Mouse (Mus musculus) midbrain, embryonic 10.5 days (tissue): ENCODE measurements around the gene Ckap2l. TPM values are rescaled to one million over a fixed set of nuclear protein-coding genes. Genes with fewer than 3 reads are reported as not detected.
A peak's percentile ranks its signal among the peaks of the same experiment; 100 is the strongest.

ENCODE experiments used
- DNase-seq: peaks from one replicate; pipeline ENCODE4 v3.0.0-alpha.2; 2017; ENCODE audit warnings: low spot score
- H3K27ac ChIP-seq: fragments of 300-500 bp; sonication (generic); replicated peaks from 2 replicates; pipeline ENCODE4 v1.5.1; 2016; ENCODE audit warnings: mild to moderate bottlenecking
- H3K27me3 ChIP-seq: fragments of 300-500 bp; sonication (generic); 2 replicates; pipeline ENCODE4 v1.6.1; 2016; ENCODE audit warnings: low read depth, mild to moderate bottlenecking; ENCODE audit not compliant: poor library complexity, severe bottlenecking
- H3K36me3 ChIP-seq: fragments of 300-500 bp; sonication (generic); 2 replicates; pipeline ENCODE4 v1.6.1; 2016; ENCODE audit warnings: mild to moderate bottlenecking, moderate library complexity
- H3K4me1 ChIP-seq: fragments of 300-500 bp; sonication (generic); 2 replicates; pipeline ENCODE4 v1.6.1; 2016
- H3K4me3 ChIP-seq: fragments of 300-500 bp; sonication (generic); 2 replicates; pipeline ENCODE4 v1.5.1; 2016; ENCODE audit warnings: mild to moderate bottlenecking, moderate library complexity
- H3K9me3 ChIP-seq: fragments of 300-500 bp; sonication (generic); replicated peaks from 2 replicates; pipeline ENCODE4 v1.6.1; 2016; ENCODE audit warnings: mild to moderate bottlenecking
- WGBS: fragments of 180-500 bp; shearing (Covaris S2); methylation state at CpG from one replicate; pipeline ENCODE4 v1.1.7; 2016; 5-methylcytosine and 5-hydroxymethylcytosine counted together
- polyA plus RNA-seq: library from polyadenylated mRNA; unstranded; fragments of >200 nt; fragmentation: Nextera tagmentation; extraction: Ambion mirVana; gene quantifications from 2 replicates; pipeline ENCODE4 v1.2.1, GENCODE M21; 2016

The Ckap2l gene
- polyA plus RNA-seq, 1 experiment from 2014 or later = 64.6 TPM

DNA sequence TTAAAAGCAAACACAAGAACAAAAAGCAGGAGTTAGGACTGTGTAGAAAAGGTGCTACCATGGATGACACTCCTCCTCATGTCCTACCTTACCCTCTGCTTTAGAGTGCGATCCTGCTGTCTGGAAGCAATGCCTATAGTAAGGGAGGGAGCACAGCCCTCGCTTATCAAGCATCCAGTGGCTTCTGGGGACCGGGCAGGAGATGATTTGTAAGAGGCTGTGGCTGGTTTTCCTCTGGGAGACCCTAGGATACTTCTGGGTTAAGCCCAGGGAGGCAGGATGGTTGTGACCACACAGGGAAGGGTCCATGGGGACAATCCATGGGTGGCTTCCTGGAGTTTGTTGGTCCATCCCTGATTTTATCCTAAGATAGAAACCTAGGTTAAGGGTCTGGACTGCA, 36.4 kb downstream of the Ckap2l start:
- H3K4me1 ChIP-seq = peaks cover 5% of the 10 kb centered on the region; the same call in 1 of the 2 replicates
- no peak for DNase-seq
- H3K27ac ChIP-seq = no peak overlapping the region
- WGBS = 72% methylated on average over 3 of the region's 3 CpGs
- no peaks in the 10 kb centered on the region for H3K9me3 ChIP-seq
- no peak overlapping the region for H3K4me3 ChIP-seq
- H3K36me3 ChIP-seq = no peaks in the 10 kb centered on the region
- H3K27me3 ChIP-seq = 0 out of 2 replicates have a peak, but pooled peaks cover 4% of the 10 kb centered on the region

DNA sequence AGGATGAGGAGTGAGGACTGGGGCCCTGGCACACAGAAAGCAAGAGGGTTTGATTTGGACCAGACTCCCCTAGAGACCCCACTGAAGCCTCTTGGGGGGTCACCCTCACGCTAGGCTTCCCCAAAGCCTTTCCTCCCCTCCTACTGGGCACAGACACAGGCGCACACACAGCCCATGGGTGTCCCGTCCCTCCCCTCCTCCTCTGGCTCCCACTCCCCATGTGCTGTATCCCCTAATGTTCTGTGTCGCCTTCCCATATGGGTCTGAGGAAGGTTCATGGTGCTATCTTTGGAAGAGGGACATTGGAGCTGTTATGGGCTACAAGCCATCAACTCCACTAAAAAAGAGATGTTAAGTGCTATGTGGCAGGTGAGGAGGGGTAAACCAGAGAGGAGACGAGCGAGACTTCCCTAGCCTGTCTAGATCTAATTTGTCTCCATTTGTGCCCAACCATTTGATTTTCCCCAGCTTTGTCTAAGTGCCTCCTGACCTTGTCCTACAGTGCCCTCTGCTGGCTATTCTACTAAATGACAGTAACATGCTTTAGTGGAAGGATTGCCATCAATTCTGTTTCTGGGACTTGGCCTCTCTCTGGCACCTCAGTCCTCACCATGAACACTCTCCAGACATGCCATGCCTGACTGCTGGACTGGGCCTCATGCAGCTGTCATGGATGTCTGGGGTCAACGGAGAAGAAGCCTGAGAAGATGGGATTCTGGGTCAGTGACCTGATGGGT, 38.4 kb downstream of the Ckap2l start:
- 35% methylated on average over 7 of the region's 7 CpGs for WGBS
- H3K27ac ChIP-seq = peak overlapping the region; percentile 63
- 0 out of 2 replicates have a peak, but pooled peaks cover 4% of the 10 kb centered on the region for H3K27me3 ChIP-seq
- H3K9me3 ChIP-seq = no peaks in the 10 kb centered on the region
- H3K4me3 ChIP-seq = no peak overlapping the region
- no peaks in the 10 kb centered on the region for H3K36me3 ChIP-seq
- DNase-seq = peak; percentile 59
- H3K4me1 ChIP-seq = peaks cover 5% of the 10 kb centered on the region; the same call in 1 of the 2 replicates

DNA sequence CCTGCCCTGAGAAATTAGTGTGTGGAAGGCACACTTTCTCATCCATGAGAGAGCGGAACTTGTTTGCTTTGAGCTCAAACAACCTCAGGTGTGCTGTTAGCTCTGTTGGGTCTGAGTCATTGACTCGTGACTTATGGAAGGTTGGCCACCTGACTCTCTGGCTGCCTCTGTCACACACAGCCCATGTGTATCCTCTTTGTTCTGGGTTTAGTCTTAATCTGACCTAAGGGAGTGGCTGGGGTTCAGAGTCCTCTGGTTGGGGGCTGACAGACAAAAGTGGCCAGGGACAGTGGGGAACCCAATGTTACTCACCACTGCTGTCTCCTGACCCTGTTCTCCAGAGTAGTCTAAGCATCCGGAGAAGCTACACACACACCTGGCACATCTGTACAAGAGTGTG, 39.0 kb downstream of the Ckap2l start:
- 89% methylated on average over 3 of the region's 3 CpGs for WGBS
- Histone ChIP-seq H3K27ac (peak overlapping the region; percentile 63; the same call in 1 of the 2 replicates), H3K9me3 (no peaks in the 10 kb centered on the region)

DNA sequence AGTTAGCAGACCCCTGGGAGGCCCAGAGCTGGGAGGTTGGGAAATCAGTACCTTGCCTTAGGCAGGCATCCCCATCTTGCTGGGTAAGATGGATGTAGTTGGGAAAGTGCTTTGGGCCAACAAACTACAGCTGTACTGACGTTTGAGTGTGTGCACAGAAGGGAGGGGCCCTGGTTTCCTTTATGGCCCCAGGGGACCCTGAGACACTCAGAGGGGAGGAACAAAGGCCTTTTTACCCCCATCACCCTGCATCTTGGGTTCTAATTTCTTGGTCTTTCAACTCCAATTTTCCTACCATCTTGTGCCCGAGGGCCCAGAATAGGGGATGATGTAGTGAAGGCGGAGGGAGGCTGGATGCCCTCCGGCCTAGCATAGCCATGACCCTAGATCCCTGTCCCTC, 41.0 kb downstream of the Ckap2l start:
- Histone ChIP-seq H3K36me3 (no peaks in the 10 kb centered on the region), H3K4me1 (peaks cover 5% of the 10 kb centered on the region; the same call in 1 of the 2 replicates), H3K9me3 (no peaks in the 10 kb centered on the region), H3K27me3 (0 out of 2 replicates have a peak, but pooled peaks cover 4% of the 10 kb centered on the region), H3K4me3 (no peak overlapping the region), H3K27ac (0 out of 2 replicates have a peak overlapping the region, but pooled peaks have one; percentile 28)
- WGBS = 78% methylated on average over 4 of the region's 4 CpGs
- no peak for DNase-seq

More for the DNA sequence above, 39.0 kb downstream of the Ckap2l start:
- no peak overlapping the region for H3K4me3 ChIP-seq
- H3K4me1 ChIP-seq = peaks cover 5% of the 10 kb centered on the region; the same call in 1 of the 2 replicates
- H3K36me3 ChIP-seq = no peaks in the 10 kb centered on the region
- 0 out of 2 replicates have a peak, but pooled peaks cover 4% of the 10 kb centered on the region for H3K27me3 ChIP-seq
- no peak for DNase-seq

DNA sequence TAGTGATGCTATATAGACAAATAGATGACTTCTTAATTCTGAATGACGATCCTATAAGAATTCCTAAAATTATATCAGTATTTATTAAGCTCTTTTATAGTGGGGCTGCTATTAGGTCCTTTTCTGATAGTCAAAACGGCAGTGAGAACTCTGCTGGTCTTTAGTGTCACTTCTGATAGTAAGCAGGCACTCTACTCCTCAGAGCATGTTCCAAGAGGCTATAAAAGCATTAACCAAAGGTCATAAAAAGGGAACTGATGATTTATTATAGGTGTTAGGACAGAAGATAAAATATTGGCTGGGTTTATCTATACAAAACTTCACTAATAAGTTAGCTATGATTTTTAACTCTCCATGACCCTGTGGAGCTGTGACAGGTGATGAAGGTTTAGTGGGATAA, 42.9 kb downstream of the Ckap2l start:
- no peaks in the 10 kb centered on the region for H3K27me3 ChIP-seq
- no peaks in the 10 kb centered on the region for H3K9me3 ChIP-seq
- H3K4me3 ChIP-seq = no peak overlapping the region
- DNase-seq = no peak
- peaks cover 5% of the 10 kb centered on the region; the same call in 1 of the 2 replicates for H3K4me1 ChIP-seq
- no peaks in the 10 kb centered on the region for H3K36me3 ChIP-seq
- H3K27ac ChIP-seq = no peak overlapping the region
- WGBS = 76% methylated on average over 2 of the region's 2 CpGs

DNA sequence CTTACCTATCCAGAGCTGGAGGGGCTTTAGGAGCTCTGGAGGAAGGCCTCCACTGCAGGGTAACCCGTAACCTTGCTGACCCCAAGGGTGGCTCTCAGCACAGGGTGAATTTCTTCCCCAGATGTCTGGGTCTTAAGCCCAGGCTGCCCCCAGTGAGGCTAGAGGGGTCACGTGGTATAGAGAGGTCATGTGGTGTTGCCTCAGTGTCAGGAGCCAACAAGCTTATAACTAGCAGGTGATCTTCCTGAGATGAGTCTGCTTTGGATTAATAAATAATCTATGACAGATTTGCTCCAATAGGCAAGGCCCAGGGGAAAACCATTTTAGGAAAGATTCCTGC, 43.4 kb downstream of the Ckap2l start:
- H3K27me3 ChIP-seq = no peaks in the 10 kb centered on the region
- H3K4me1 ChIP-seq = peaks cover 4% of the 10 kb centered on the region; the same call in 1 of the 2 replicates
- no peak overlapping the region for H3K27ac ChIP-seq
- 80% methylated on average over 2 of the region's 2 CpGs for WGBS
- no peak for DNase-seq
- no peaks in the 10 kb centered on the region for H3K9me3 ChIP-seq
- H3K4me3 ChIP-seq = no peak overlapping the region
- H3K36me3 ChIP-seq = no peaks in the 10 kb centered on the region

DNA sequence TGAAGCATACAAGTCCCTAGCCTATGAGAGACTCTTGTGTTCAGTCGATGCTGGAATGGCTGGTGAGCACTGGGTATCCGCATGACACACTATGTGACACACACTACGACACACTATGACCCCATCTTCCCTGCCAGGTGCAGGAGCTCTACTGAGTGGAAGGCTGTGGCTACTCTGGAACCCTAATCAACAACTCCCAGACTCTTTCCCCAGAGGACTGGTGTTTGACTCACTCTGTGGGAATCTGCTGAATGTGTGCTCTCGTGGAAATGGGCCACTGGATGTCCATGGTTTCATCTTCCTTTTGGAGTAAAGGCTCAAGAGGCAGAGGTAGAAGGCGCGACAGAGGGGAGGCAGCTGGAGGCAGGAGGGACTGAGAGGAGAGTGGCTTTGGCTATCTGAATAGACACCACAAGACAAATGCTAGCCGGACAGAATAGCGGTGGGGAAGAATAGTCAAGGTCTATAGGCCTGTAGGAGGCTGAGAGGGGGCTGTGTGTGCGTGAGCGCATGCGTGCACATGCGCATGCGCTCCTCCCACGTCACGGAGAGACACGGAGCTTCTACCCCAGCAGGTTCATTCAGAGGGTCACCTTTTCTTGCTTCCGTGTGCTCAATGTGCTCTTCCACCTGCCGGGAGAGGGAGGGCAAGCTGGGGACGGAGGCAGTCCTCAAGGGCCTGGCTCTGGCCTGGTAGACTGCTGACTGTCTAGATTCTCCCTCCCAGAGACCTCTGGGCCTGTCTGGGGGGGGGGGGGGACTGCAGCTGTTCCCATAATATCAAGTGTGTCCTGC, 44.0 kb downstream of the Ckap2l start:
- no peak overlapping the region for H3K4me3 ChIP-seq
- no peak overlapping the region for H3K27ac ChIP-seq
- 91% methylated on average over 19 of the region's 19 CpGs for WGBS
- no peaks in the 10 kb centered on the region for H3K4me1 ChIP-seq
- H3K36me3 ChIP-seq = no peaks in the 10 kb centered on the region
- no peaks in the 10 kb centered on the region for H3K27me3 ChIP-seq
- no peak for DNase-seq
- no peaks in the 10 kb centered on the region for H3K9me3 ChIP-seq

DNA sequence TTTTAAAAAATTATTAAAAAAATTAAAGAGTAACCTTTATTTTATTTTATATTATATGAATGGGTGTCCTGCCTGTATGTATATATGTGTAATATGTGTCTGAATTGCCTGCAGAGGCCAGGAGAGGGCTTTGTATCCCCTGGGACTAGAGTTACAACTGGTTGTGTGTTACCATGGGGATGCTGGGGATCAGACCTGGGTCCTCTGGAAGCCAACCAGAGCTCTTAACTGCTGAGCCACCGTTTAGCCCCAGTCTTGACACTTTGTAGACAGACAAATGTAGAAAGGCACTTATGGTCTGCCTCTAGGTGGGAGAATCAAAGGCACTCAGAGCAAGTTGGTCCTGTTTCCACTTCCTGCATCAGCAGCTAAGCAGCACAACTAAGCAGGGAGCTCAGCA, 47.7 kb downstream of the Ckap2l start:
- no peak overlapping the region for H3K4me3 ChIP-seq
- H3K4me1 ChIP-seq = no peaks in the 10 kb centered on the region
- H3K9me3 ChIP-seq = no peaks in the 10 kb centered on the region
- no peaks in the 10 kb centered on the region for H3K27me3 ChIP-seq
- DNase-seq = no peak
- H3K27ac ChIP-seq = no peak overlapping the region
- no peaks in the 10 kb centered on the region for H3K36me3 ChIP-seq
- WGBS = 60% methylated on average over 1 of the region's 1 CpGs

DNA sequence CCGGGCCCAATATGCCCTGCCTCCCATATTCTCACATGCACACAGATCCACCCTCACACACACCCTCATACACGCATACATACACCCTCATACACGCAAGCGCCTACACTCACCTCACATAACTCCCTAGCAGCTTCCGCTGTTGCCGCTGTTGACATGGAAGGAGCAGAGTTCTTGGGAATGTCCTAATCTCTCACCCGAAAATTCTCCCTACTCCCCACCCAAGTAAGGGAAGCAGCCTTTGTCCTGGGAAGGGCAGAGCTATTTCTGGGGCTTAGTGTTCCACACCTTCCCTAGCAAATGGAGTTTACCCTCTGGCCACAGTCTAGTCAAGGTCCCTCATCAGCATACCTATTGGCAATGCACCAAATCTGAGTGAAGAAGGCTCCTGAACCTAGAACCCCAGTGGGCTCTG, 49.3 kb downstream of the Ckap2l start:
- no peak overlapping the region for H3K4me3 ChIP-seq
- no peaks in the 10 kb centered on the region for H3K9me3 ChIP-seq
- 91% methylated on average over 7 of the region's 7 CpGs for WGBS
- H3K36me3 ChIP-seq = no peaks in the 10 kb centered on the region
- H3K27me3 ChIP-seq = no peaks in the 10 kb centered on the region
- no peak for DNase-seq
- no peak overlapping the region for H3K27ac ChIP-seq
- 0 out of 2 replicates have a peak, but pooled peaks cover 4% of the 10 kb centered on the region for H3K4me1 ChIP-seq

DNA sequence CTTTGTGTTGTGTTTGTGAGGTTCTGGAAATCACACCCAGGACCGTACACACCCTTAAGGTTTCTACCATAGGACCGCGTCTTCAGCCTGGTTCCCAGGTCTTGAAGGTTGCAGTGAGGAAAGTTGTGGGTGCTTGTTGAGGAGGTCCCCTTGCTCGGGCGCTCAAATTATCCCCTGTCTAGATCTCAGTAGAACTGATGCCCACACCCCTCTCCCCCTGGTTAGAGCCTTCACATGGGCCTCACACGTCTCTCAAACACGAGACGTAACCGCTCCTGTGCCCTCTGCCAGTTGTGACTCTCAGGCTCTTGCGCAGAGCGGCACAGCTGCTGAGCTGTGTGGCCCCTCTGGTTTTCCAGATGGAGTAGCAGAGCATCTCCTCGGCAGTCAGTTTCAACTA, 50.1 kb downstream of the Ckap2l start:
- Histone ChIP-seq H3K4me3 (no peak overlapping the region), H3K9me3 (no peaks in the 10 kb centered on the region), H3K36me3 (no peaks in the 10 kb centered on the region), H3K27ac (no peak overlapping the region), H3K4me1 (0 out of 2 replicates have a peak, but pooled peaks cover 4% of the 10 kb centered on the region), H3K27me3 (no peaks in the 10 kb centered on the region)
- 92% methylated on average over 12 of the region's 12 CpGs for WGBS
- DNase-seq = no peak

DNA sequence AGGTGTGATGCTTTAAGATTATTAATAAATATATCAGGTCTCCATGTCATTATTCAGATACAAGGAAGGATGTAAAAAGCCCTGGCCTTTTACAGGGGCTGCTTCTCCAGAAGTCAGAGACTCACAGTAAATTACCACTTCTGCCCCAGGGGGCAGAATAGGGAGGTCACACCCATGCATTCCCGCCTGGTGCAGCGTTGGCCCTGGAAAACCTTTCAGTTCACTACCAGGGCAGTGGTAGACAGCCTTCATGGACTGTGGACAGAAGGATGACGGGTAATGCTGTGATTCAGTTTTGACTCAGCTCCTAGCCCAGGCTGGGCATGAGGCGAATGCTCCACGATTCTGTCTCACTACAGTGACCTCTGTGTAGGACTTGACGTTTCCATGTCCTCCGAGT, 50.6 kb downstream of the Ckap2l start:
- Histone ChIP-seq H3K9me3 (no peaks in the 10 kb centered on the region), H3K36me3 (no peaks in the 10 kb centered on the region), H3K4me3 (no peak overlapping the region), H3K27me3 (no peaks in the 10 kb centered on the region), H3K4me1 (peaks cover 5% of the 10 kb centered on the region; the same call in 1 of the 2 replicates), H3K27ac (no peak overlapping the region)
- 83% methylated on average over 7 of the region's 7 CpGs for WGBS
- no peak for DNase-seq

DNA sequence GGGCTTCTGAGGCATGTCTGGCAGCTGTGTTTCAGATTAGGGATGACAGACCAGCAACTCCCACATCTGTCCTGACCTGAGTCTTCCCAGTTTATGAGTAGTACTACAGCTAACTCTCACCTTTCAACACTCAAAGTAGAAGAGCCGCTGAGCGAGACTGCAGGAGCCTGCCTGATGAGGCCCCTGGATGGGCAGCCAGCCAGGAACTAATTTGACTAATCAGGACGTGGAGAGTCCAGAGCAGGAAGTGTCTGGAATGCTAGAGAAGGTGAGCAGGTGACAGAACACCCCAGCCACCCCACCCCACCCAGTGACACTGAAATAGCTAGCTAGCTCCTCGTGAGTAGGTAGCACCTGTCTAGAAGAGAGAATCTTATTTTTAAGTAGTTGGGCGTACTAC, 51.4 kb downstream of the Ckap2l start:
- no peaks in the 10 kb centered on the region for H3K36me3 ChIP-seq
- H3K4me3 ChIP-seq = no peak overlapping the region
- 71% methylated on average over 5 of the region's 5 CpGs for WGBS
- DNase-seq = no peak
- H3K27me3 ChIP-seq = no peaks in the 10 kb centered on the region
- no peak overlapping the region for H3K27ac ChIP-seq
- no peaks in the 10 kb centered on the region for H3K9me3 ChIP-seq
- H3K4me1 ChIP-seq = peaks cover 12% of the 10 kb centered on the region
